Mouse (Mus musculus) myocyte (in vitro differentiated cells): ENCODE measurements around the gene Katnal1. TPM values are rescaled to one million over a fixed set of nuclear protein-coding genes. Genes with fewer than 3 reads are reported as not detected.

Experiments
- H3K27me3 ChIP-seq: one replicate; pipeline ENCODE4 v1.6.1; 2011; ENCODE audit not compliant: control insufficient read depth, insufficient read depth, insufficient read length
- H3K36me3 ChIP-seq: one replicate; pipeline ENCODE4 v1.6.1; 2011; ENCODE audit not compliant: control insufficient read depth, insufficient read depth
- H3K4me2 ChIP-seq: one replicate; pipeline ENCODE4 v1.6.1; 2011; ENCODE audit warnings: low read depth, control low read depth
- H3K4me3 ChIP-seq: one replicate; pipeline ENCODE4 v1.5.1; 2011; ENCODE audit warnings: mild to moderate bottlenecking, control low read depth, moderate library complexity
- H3K79me2 ChIP-seq: one replicate; pipeline ENCODE4 v1.6.1; 2011; ENCODE audit not compliant: control insufficient read depth, insufficient read depth
- H3ac ChIP-seq: one replicate; pipeline ENCODE4 v1.6.1; 2011; ENCODE audit not compliant: control insufficient read depth, insufficient read length
- CEBPB ChIP-seq: IDR thresholded peaks from 2 replicates; pipeline ENCODE4 v1.6.1; 2011; ENCODE audit warnings: mild to moderate bottlenecking, moderate library complexity; ENCODE audit not compliant: poor library complexity, insufficient read depth, severe bottlenecking
- E2F4 ChIP-seq: IDR thresholded peaks from one replicate; pipeline ENCODE4 v1.6.1; 2011; ENCODE audit warnings: mild to moderate bottlenecking, control low read depth, moderate library complexity; ENCODE audit not compliant: insufficient read depth
- MAX ChIP-seq: IDR thresholded peaks from one replicate; pipeline ENCODE4 v1.6.1; 2011; ENCODE audit warnings: low read depth, mild to moderate bottlenecking, control low read depth
- MYOD1 ChIP-seq, 3 experiments: IDR thresholded peaks; one replicate each; pipeline ENCODE4 v1.6.1; 2011; ENCODE audit warnings: control low read depth in 2 of 3, low read depth in 2 of 3, mild to moderate bottlenecking in 2 of 3, moderate library complexity in 1 of 3; ENCODE audit not compliant: insufficient read length in 2 of 3, control insufficient read depth in 1 of 3
- MYOG ChIP-seq, 3 experiments: IDR thresholded peaks; one replicate each; pipeline ENCODE4 v1.6.1; 2011; ENCODE audit warnings: control low read depth in 2 of 3, low read depth in 2 of 3, mild to moderate bottlenecking in 2 of 3; ENCODE audit not compliant: insufficient read length in 2 of 3, control insufficient read depth in 1 of 3, insufficient read depth in 1 of 3
- POLR2A ChIP-seq: IDR thresholded peaks from one replicate; pipeline ENCODE4 v1.6.1; 2011; ENCODE audit warnings: low read depth, mild to moderate bottlenecking, control low read depth, moderate library complexity; ENCODE audit not compliant: insufficient read length
- POLR2AphosphoS2 ChIP-seq: IDR thresholded peaks from one replicate; pipeline ENCODE4 v1.6.1; 2011; ENCODE audit warnings: low read depth, control low read depth; ENCODE audit not compliant: insufficient read length
- REST ChIP-seq: IDR thresholded peaks from one replicate; pipeline ENCODE4 v1.6.1; 2011; ENCODE audit warnings: mild to moderate bottlenecking, control low read depth, moderate library complexity; ENCODE audit not compliant: insufficient read depth, insufficient read length
- SRF ChIP-seq: IDR thresholded peaks from one replicate; pipeline ENCODE4 v1.6.1; 2011; ENCODE audit warnings: low read depth; ENCODE audit not compliant: control insufficient read depth, insufficient read length
- TCF12 ChIP-seq: IDR thresholded peaks from one replicate; pipeline ENCODE4 v1.6.1; 2011; ENCODE audit warnings: mild to moderate bottlenecking, control low read depth; ENCODE audit not compliant: poor library complexity, insufficient read depth, severe bottlenecking
- TCF3 ChIP-seq: IDR thresholded peaks from one replicate; pipeline ENCODE4 v1.6.1; 2011; ENCODE audit warnings: low read depth, control low read depth; ENCODE audit not compliant: insufficient read length
- USF1 ChIP-seq: IDR thresholded peaks from one replicate; pipeline ENCODE4 v1.6.1; 2011; ENCODE audit warnings: low read depth, mild to moderate bottlenecking, control low read depth, moderate library complexity
- polyA plus RNA-seq: library from polyadenylated mRNA; unstranded; fragments of >200 nt; fragmentation: generic; extraction: Trizol; gene quantifications from one replicate; pipeline ENCODE4 v1.2.1, GENCODE M21; 2012; ENCODE audit warnings: missing spikeins

The Katnal1 gene
- polyA plus RNA-seq, 1 experiment, result 7.6 TPM

- H3K4me2 ChIP-seq, result no peak overlapping the region
- H3K4me3 ChIP-seq, result no peak overlapping the region
- no peaks in the 10 kb centered on the region for H3K79me2 ChIP-seq
- no peaks in the 10 kb centered on the region for H3K36me3 ChIP-seq
- TF ChIP-seq MYOG (IDR thresholded peaks at IDR 0.05; ENCODE audit: control insufficient read depth in 1 of 3, insufficient read depth in 1 of 3, insufficient read length in 2 of 3, low read depth in 2 of 3) (no peak), USF1 (no peak), MYOD1 (IDR thresholded peaks at IDR 0.05; ENCODE audit: control insufficient read depth in 1 of 3, insufficient read length in 2 of 3, low read depth in 2 of 3) (no peak), E2F4 (no peak), CEBPB (no peak), POLR2AphosphoS2 (no peak), MAX (no peak), REST (no peak), TCF3 (no peak), POLR2A (no peak), SRF (no peak), TCF12 (no peak)
- no peaks in the 10 kb centered on the region for H3K27me3 ChIP-seq
- H3ac ChIP-seq, result no peak overlapping the region
These were observed 56.0 kb downstream of the Katnal1 start for GRCm38 (mm10) chr5:148873116-148873515.

- Histone ChIP-seq H3K4me2 (no peak overlapping the region), H3K27me3 (no peaks in the 10 kb centered on the region), H3K79me2 (no peaks in the 10 kb centered on the region), H3ac (no peak overlapping the region), H3K36me3 (no peaks in the 10 kb centered on the region), H3K4me3 (no peak overlapping the region)
- TF ChIP-seq MAX (no peak), TCF3 (no peak), REST (no peak), CEBPB (no peak), POLR2AphosphoS2 (no peak), POLR2A (no peak), MYOG (IDR thresholded peaks at IDR 0.05; ENCODE audit: control insufficient read depth in 1 of 3, insufficient read depth in 1 of 3, insufficient read length in 2 of 3, low read depth in 2 of 3) (no peak), SRF (no peak), USF1 (no peak), TCF12 (no peak)
These were observed 59.5 kb downstream of the Katnal1 start for GRCm38 (mm10) chr5:148869583-148869982.

GRCm38 (mm10) chr5:148867766-148868165, 61.4 kb downstream of the Katnal1 start:
- H3K4me3 ChIP-seq, result no peak overlapping the region
- no peak for TF ChIP-seq TCF3
- TF ChIP-seq SRF, result no peak
- no peak for TF ChIP-seq TCF12
- TF ChIP-seq POLR2A, result no peak
- no peak for TF ChIP-seq MYOG (IDR thresholded peaks at IDR 0.05; ENCODE audit: control insufficient read depth in 1 of 3, insufficient read depth in 1 of 3, insufficient read length in 2 of 3, low read depth in 2 of 3)
- TF ChIP-seq E2F4, result no peak
- TF ChIP-seq CEBPB, result no peak
- no peak for TF ChIP-seq USF1
- no peak for TF ChIP-seq MAX
- no peak for TF ChIP-seq MYOD1 (IDR thresholded peaks at IDR 0.05; ENCODE audit: control insufficient read depth in 1 of 3, insufficient read length in 2 of 3, low read depth in 2 of 3)
- TF ChIP-seq REST, result no peak
- TF ChIP-seq POLR2AphosphoS2, result no peak
- no peaks in the 10 kb centered on the region for H3K27me3 ChIP-seq
- H3K79me2 ChIP-seq, result no peaks in the 10 kb centered on the region
- no peak overlapping the region for H3K4me2 ChIP-seq
- H3K36me3 ChIP-seq, result no peaks in the 10 kb centered on the region
- no peak overlapping the region for H3ac ChIP-seq

- H3K79me2 ChIP-seq, result no peaks in the 10 kb centered on the region
- H3K4me2 ChIP-seq, result no peak overlapping the region
- TF ChIP-seq REST (no peak), E2F4 (no peak), POLR2A (no peak)
- H3K4me3 ChIP-seq, result no peak overlapping the region
- no peak overlapping the region for H3ac ChIP-seq
- no peaks in the 10 kb centered on the region for H3K27me3 ChIP-seq
- no peaks in the 10 kb centered on the region for H3K36me3 ChIP-seq
These were observed 61.9 kb downstream of the Katnal1 start for GRCm38 (mm10) chr5:148867171-148867570.

- Histone ChIP-seq H3K27me3 (no peaks in the 10 kb centered on the region), H3K4me3 (no peak overlapping the region), H3K4me2 (no peak overlapping the region), H3ac (no peak overlapping the region), H3K36me3 (no peaks in the 10 kb centered on the region), H3K79me2 (no peaks in the 10 kb centered on the region)
- TF ChIP-seq MAX, result no peak
- no peak for TF ChIP-seq SRF
- TF ChIP-seq POLR2A, result no peak
- TF ChIP-seq E2F4, result no peak
- TF ChIP-seq MYOD1 (IDR thresholded peaks at IDR 0.05; ENCODE audit: control insufficient read depth in 1 of 3, insufficient read length in 2 of 3, low read depth in 2 of 3), result no peak
- TF ChIP-seq USF1, result no peak
- no peak for TF ChIP-seq TCF3
- TF ChIP-seq REST, result no peak
- TF ChIP-seq MYOG (IDR thresholded peaks at IDR 0.05; ENCODE audit: control insufficient read depth in 1 of 3, insufficient read depth in 1 of 3, insufficient read length in 2 of 3, low read depth in 2 of 3), result no peak
- no peak for TF ChIP-seq CEBPB
These were observed 62.5 kb downstream of the Katnal1 start for GRCm38 (mm10) chr5:148866571-148866970.
